Comparison of ENCODE assay signal across 9 mouse cellular contexts in the genomic region with DNA sequence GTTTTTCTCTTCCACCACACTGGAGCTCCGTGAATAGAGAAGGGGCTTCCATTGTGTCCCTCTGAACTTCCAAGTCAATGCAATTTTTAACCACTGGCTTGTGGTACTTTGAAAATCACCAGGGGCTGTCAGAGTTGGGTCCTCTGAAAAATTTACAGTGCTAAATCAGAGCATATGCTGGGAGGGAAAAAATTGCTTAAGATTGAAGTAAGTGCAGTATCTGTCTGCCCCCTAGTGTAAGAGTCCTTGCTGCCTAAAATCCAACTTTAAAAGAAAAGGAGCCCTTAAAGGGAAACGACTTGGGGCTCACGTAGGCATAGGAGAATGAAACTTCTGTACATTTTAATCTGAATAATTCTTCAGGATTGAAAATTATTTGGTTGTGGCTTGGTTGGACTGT. TPM values are rescaled to one million over a fixed set of nuclear protein-coding genes. Genes with fewer than 3 reads are reported as not detected.
A peak's percentile ranks its signal among the peaks of the same experiment; 100 is the strongest.
DNase-seq lines count a peak whose midpoint lies in the region; ATAC-seq and TF ChIP-seq lines count a peak whose summit lies in the region.
"Had no signal": no experiment of that assay in that cellular context is flagged by ENCODE, and none has a peak within 500 bp of the region (broad histone marks: within the 10 kb centered on the region; RNA-seq: fewer than 3 reads in every experiment).

No protein-coding gene starts in this region.

- H3K9me3 ChIP-seq in forebrain, embryonic 10.5 days: no peaks in the 10 kb centered on the region
- H3K9me3 ChIP-seq in intestine, embryonic 16.5 days (ENCODE audit: control insufficient read depth, low read length): no peaks in the 10 kb centered on the region
- no peaks in the 10 kb centered on the region for H3K9me3 ChIP-seq in lung, embryonic 15.5 days

- ATAC-seq in intestine, embryonic 16.5 days: no peak
- no peak for ATAC-seq in lung, embryonic 15.5 days (ENCODE audit: borderline replicate concordance, extremely low read depth, low FRiP score, low TSS enrichment)
- ATAC-seq: Patski had no signal

- no peaks in the 10 kb centered on the region; the same call in 1 of the 2 replicates for H3K4me1 ChIP-seq in liver, adult 2 months (ENCODE audit: control insufficient read depth, insufficient read depth, low read length)
- peaks cover 64% of the 10 kb centered on the region for H3K4me1 ChIP-seq in forebrain, embryonic 10.5 days
- H3K4me1 ChIP-seq in intestine, embryonic 16.5 days (ENCODE audit: control insufficient read depth, insufficient read depth, low read length): peaks cover 18% of the 10 kb centered on the region
- H3K4me1 ChIP-seq in lung, embryonic 15.5 days: peaks cover 16% of the 10 kb centered on the region

- H3K9ac ChIP-seq in liver, adult 2 months (ENCODE audit: low read depth, low read length): peak overlapping the region; percentile 41
- peak overlapping the region; percentile 72 for H3K9ac ChIP-seq in intestine, embryonic 16.5 days (ENCODE audit: low read depth, low read length)
- H3K9ac ChIP-seq in lung, embryonic 15.5 days: peak overlapping the region; percentile 77

- 5% methylated on average over 3 of the region's 3 CpGs for WGBS in liver, adult 2 months
- WGBS in forebrain, embryonic 10.5 days: 1% methylated on average over 3 of the region's 3 CpGs
- 3% methylated on average over 3 of the region's 3 CpGs for WGBS in intestine, embryonic 16.5 days
- 1% methylated on average over 3 of the region's 3 CpGs for WGBS in lung, embryonic 15.5 days

- peak; percentile 39 for TF ChIP-seq CTCF in liver, adult 2 months (IDR thresholded peaks at IDR 0.05; ENCODE audit: low read depth, low read length)

- H3K27ac ChIP-seq in liver, adult 2 months (replicated peaks; ENCODE audit: insufficient read depth, low read depth, low read length): 0 out of 2 replicates have a peak overlapping the region, but pooled peaks have one; percentile 16
- H3K27ac ChIP-seq in forebrain, embryonic 10.5 days: peak overlapping the region; percentile 98
- H3K27ac ChIP-seq in intestine, embryonic 16.5 days (ENCODE audit: low read length): peak overlapping the region; percentile 61; the same call in 1 of the 2 replicates
- peak overlapping the region; percentile 97 for H3K27ac ChIP-seq in lung, embryonic 15.5 days

- no peaks in the 10 kb centered on the region for H3K36me3 ChIP-seq in liver, adult 2 months (ENCODE audit: control insufficient read depth, insufficient read depth, low read length)
- H3K36me3 ChIP-seq in forebrain, embryonic 10.5 days (replicated peaks): peaks cover 6% of the 10 kb centered on the region
- H3K36me3 ChIP-seq in intestine, embryonic 16.5 days (ENCODE audit: control insufficient read depth, insufficient read depth, low read length): no peaks in the 10 kb centered on the region
- H3K36me3 ChIP-seq in lung, embryonic 15.5 days: no peaks in the 10 kb centered on the region

- DNase-seq in liver, adult 2 months (ENCODE audit: extremely low read depth, low read depth, low spot score): peak; percentile 74
- DNase-seq in liver: no peak
- DNase-seq in forebrain, embryonic 10.5 days (ENCODE audit: extremely low spot score, low spot score): peak; percentile 49
- peak; percentile 55 for DNase-seq in telencephalon, adult 2 months (ENCODE audit: low read depth, low spot score)
- DNase-seq in cerebellum, adult 9-10 months: no peak
- DNase-seq in layer of hippocampus, adult 8-10 months (ENCODE audit: low spot score in 2 of 2): no peak

- H3K79me2 ChIP-seq in liver, adult 2 months (ENCODE audit: control insufficient read depth, insufficient read depth, low read length): peaks cover 3% of the 10 kb centered on the region; the same call in 1 of the 2 replicates

- peak overlapping the region; percentile 71 for H3K4me2 ChIP-seq in intestine, embryonic 16.5 days (ENCODE audit: low read depth, low read length)
- peak overlapping the region; percentile 80 for H3K4me2 ChIP-seq in lung, embryonic 15.5 days

- H3K4me3 ChIP-seq in liver, adult 2 months (ENCODE audit: insufficient read depth, low read depth, low read length): peak overlapping the region; percentile 56
- peak overlapping the region; percentile 84 for H3K4me3 ChIP-seq in forebrain, embryonic 10.5 days
- peak overlapping the region; percentile 62 for H3K4me3 ChIP-seq in intestine, embryonic 16.5 days (ENCODE audit: low read length)
- peak overlapping the region; percentile 59 for H3K4me3 ChIP-seq in lung, embryonic 15.5 days

- no peak for TF ChIP-seq POLR2A in liver, adult 2 months (IDR thresholded peaks at IDR 0.05; ENCODE audit: extremely low read depth, insufficient read depth, low read length)

- H3K27me3 ChIP-seq in liver, adult 2 months (ENCODE audit: control insufficient read depth, insufficient read depth, low read length): no peaks in the 10 kb centered on the region
- peaks cover 87% of the 10 kb centered on the region for H3K27me3 ChIP-seq in forebrain, embryonic 10.5 days (ENCODE audit: poor library complexity, severe bottlenecking)
- peaks cover 17% of the 10 kb centered on the region for H3K27me3 ChIP-seq in intestine, embryonic 16.5 days (replicated peaks; ENCODE audit: control insufficient read depth, insufficient read depth, low read length)
- H3K27me3 ChIP-seq in lung, embryonic 15.5 days: no peaks in the 10 kb centered on the region
- H3K27me3 ChIP-seq: Patski had no signal

RNA-seq across cellular contexts. Expression of gene Nr2f2, which starts 1.7 kb away (rescaled TPM):
- total RNA-seq in liver, adult 2 months (2014; rRNA removed): 14.5 and 16.1 TPM in 2 replicates
- polyA plus RNA-seq in liver, adult 2 months (2012; rRNA removed): 64.2 and 84.0 TPM in 2 replicates
- polyA plus RNA-seq in forebrain, embryonic 10.5 days (2016; fragmentation: Nextera tagmentation; extraction: Ambion mirVana): 82.3 and 82.7 TPM in 2 replicates
- 22.2 and 24.6 TPM in 2 replicates for polyA plus RNA-seq in intestine, embryonic 16.5 days (2015; fragmentation: Nextera tagmentation; extraction: Ambion mirVana)
- polyA plus RNA-seq in lung, embryonic 15.5 days (2015; fragmentation: Nextera tagmentation; extraction: Ambion mirVana): 107 and 108 TPM in 2 replicates
- 10 to 100 TPM; 40.5 to 53.3 (median 45.9) TPM for total RNA-seq in layer of hippocampus, adult 8-10 months (2022)

Comparison
In these comparisons a context has a peak if more than half of its experiments do, and no peak if none do; other contexts are left out.
1. DNase-seq: peak in liver, adult 2 months (single experiment), forebrain, embryonic 10.5 days (single experiment) and telencephalon, adult 2 months (single experiment); none in liver (single experiment), cerebellum, adult 9-10 months (single experiment) and layer of hippocampus, adult 8-10 months (0 of 2).
2. H3K27ac ChIP-seq: peak in every context shown above with its lines; median percentile 98 in forebrain, embryonic 10.5 days; 97 in lung, embryonic 15.5 days; 61 in intestine, embryonic 16.5 days; 16 in liver, adult 2 months.
3. Peak in every context shown above with its lines, with median percentiles within 50 percentile points of each other: H3K4me3 ChIP-seq and H3K9ac ChIP-seq.